Comparison of ENCODE assay signal across 9 mouse cellular contexts in genomic region chr7:44524502-44524901, GRCm38 (mm10). TPM values are rescaled to one million over a fixed set of nuclear protein-coding genes. Genes with fewer than 3 reads are reported as not detected.
DNase-seq lines count a peak whose midpoint lies in the region; ATAC-seq lines count a peak whose summit lies in the region.
"Had no signal": no experiment of that assay in that cellular context is flagged by ENCODE, and none has a peak within 500 bp of the region (broad histone marks: within the 10 kb centered on the region; RNA-seq: fewer than 3 reads in every experiment).

TSS of gene Mybpc2 (minus strand) at chr7:44524656.

- H3K36me3 ChIP-seq in forebrain, embryonic 16.5 days (ENCODE audit: control insufficient read depth, insufficient read depth): no peaks in the 10 kb centered on the region
- no peaks in the 10 kb centered on the region for H3K36me3 ChIP-seq in hindbrain, embryonic 10.5 days
- H3K36me3 ChIP-seq in limb, embryonic 12.5 days: no peaks in the 10 kb centered on the region

- ATAC-seq in forebrain, embryonic 16.5 days: no peak
- ATAC-seq in limb, embryonic 12.5 days (ENCODE audit: insufficient number of reproducible peaks, insufficient read depth, low FRiP score, low TSS enrichment, low read depth): no peak
- ATAC-seq in megakaryocyte, adult 5-6 weeks (ENCODE audit: poor library complexity, severe bottlenecking): no peak
- ATAC-seq in erythroblast, adult 5-6 weeks (replicated peaks; ENCODE audit: low FRiP score, poor library complexity, severe bottlenecking): no peak

- no peak within 1 kb of the TSS for H3K9ac ChIP-seq in forebrain, embryonic 16.5 days (replicated peaks; ENCODE audit: low read depth, low read length)
- no peak within 1 kb of the TSS for H3K9ac ChIP-seq in limb, embryonic 12.5 days (replicated peaks)
- H3K9ac ChIP-seq: liver, embryonic 14.5 days had no signal

- peaks cover 16% of the 10 kb centered on the region for H3K4me1 ChIP-seq in forebrain, embryonic 16.5 days (replicated peaks; ENCODE audit: control insufficient read depth, insufficient read depth, low read length)
- peaks cover 40% of the 10 kb centered on the region for H3K4me1 ChIP-seq in hindbrain, embryonic 10.5 days (replicated peaks)
- H3K4me1 ChIP-seq in limb, embryonic 12.5 days (replicated peaks): peaks cover 10% of the 10 kb centered on the region

- peak; percentile 18 for DNase-seq in Muller cell, postnatal 12 days (ENCODE audit: inconsistent ontology term)
- DNase-seq in hindbrain, embryonic 10.5 days (ENCODE audit: low spot score): no peak
- no peak for DNase-seq in adrenal gland, adult (ENCODE audit: inconsistent age in 2 of 2, low spot score in 1 of 2)
- DNase-seq in urinary bladder, postnatal 10 days (ENCODE audit: low spot score): no peak

- H3K27me3 ChIP-seq in forebrain, embryonic 16.5 days (replicated peaks; ENCODE audit: control insufficient read depth, insufficient read depth, low read length): peaks cover 12% of the 10 kb centered on the region; the same call in 1 of the 2 replicates
- peaks cover 90% of the 10 kb centered on the region for H3K27me3 ChIP-seq in hindbrain, embryonic 10.5 days (ENCODE audit: insufficient read depth, poor library complexity, severe bottlenecking)
- H3K27me3 ChIP-seq in limb, embryonic 12.5 days: peaks cover 93% of the 10 kb centered on the region

- WGBS in forebrain, embryonic 16.5 days: 34% methylated on average over 12 of the region's 12 CpGs
- WGBS in hindbrain, embryonic 10.5 days: 32% methylated on average over 12 of the region's 12 CpGs
- WGBS in limb, embryonic 12.5 days: 22% methylated on average over 12 of the region's 12 CpGs

- H3K27ac ChIP-seq in forebrain, embryonic 16.5 days (ENCODE audit: low read length): no peak within 1 kb of the TSS
- peak within 1 kb of the TSS; percentile 64; the same call in 1 of the 2 replicates for H3K27ac ChIP-seq in hindbrain, embryonic 10.5 days
- H3K27ac ChIP-seq in limb, embryonic 12.5 days: no peak within 1 kb of the TSS
- H3K27ac ChIP-seq: liver, embryonic 14.5 days had no signal

- H3K4me3 ChIP-seq in forebrain, embryonic 16.5 days (replicated peaks; ENCODE audit: low read length): no peak within 1 kb of the TSS
- H3K4me3 ChIP-seq in hindbrain, embryonic 10.5 days: peak within 1 kb of the TSS; percentile 9; the same call in 1 of the 2 replicates
- H3K4me3 ChIP-seq in limb, embryonic 12.5 days (replicated peaks): no peak within 1 kb of the TSS

- H3K9me3 ChIP-seq in forebrain, embryonic 16.5 days (ENCODE audit: control insufficient read depth, low read length): no peaks in the 10 kb centered on the region
- peaks cover 2% of the 10 kb centered on the region; the same call in 1 of the 2 replicates for H3K9me3 ChIP-seq in hindbrain, embryonic 10.5 days
- H3K9me3 ChIP-seq in limb, embryonic 12.5 days: no peaks in the 10 kb centered on the region

- peak within 1 kb of the TSS; percentile 23 for H3K4me2 ChIP-seq in forebrain, embryonic 16.5 days (ENCODE audit: low read length)
- peak within 1 kb of the TSS; percentile 26 for H3K4me2 ChIP-seq in limb, embryonic 12.5 days

RNA-seq across cellular contexts. Expression of gene Mybpc2, which starts in this region (rescaled TPM):
- 0.05 and 0.12 TPM in 2 replicates for polyA plus RNA-seq in forebrain, embryonic 16.5 days (2015; fragmentation: Nextera tagmentation; extraction: Ambion mirVana)
- 0.10 and 0.12 TPM in 2 replicates for polyA plus RNA-seq in hindbrain, embryonic 10.5 days (2016; fragmentation: Nextera tagmentation; extraction: Ambion mirVana)
- 0.09 and 0.13 TPM in 2 replicates for polyA plus RNA-seq in limb, embryonic 12.5 days (2016; fragmentation: Nextera tagmentation; extraction: Ambion mirVana)
- not detected in 2 replicates for total RNA-seq in megakaryocyte, adult 5-6 weeks (2015)
- total RNA-seq in megakaryocyte, adult 5-6 weeks (2017): not detected in 2 replicates
- total RNA-seq in erythroblast, adult 5-6 weeks (2015; ENCODE audit: low replicate concordance): not detected in 2 replicates
- not detected in 2 replicates for total RNA-seq in erythroblast, adult 5-6 weeks (2017; ENCODE audit: low replicate concordance)
- polyA plus RNA-seq: liver, embryonic 14.5 days had no signal
